Mouse (Mus musculus) lung, adult 2 months (tissue): ENCODE results near the gene Mob3c.

Experiments used
- CTCF ChIP-seq: fragments of 200-500 bp; IDR thresholded peaks from 2 replicates; pipeline ENCODE4 v1.5.1; 2011; ENCODE audit warnings: mild to moderate bottlenecking, low read length, control low read depth; ENCODE audit not compliant: insufficient read depth
- POLR2A ChIP-seq: fragments of 200-500 bp; IDR thresholded peaks from 2 replicates; pipeline ENCODE4 v1.6.1; 2011; ENCODE audit warnings: low read depth, mild to moderate bottlenecking, control low read depth, low read length, borderline replicate concordance; ENCODE audit errors: extremely low read depth

GRCm38 (mm10) chr4:115832040-115832439, 4.1 kb downstream of the Mob3c start:
- TF ChIP-seq CTCF (no peak), POLR2A (no peak)
